Mouse (Mus musculus) cerebellum, adult 11-12 months (tissue): ENCODE results near the gene Rho.

Experiments used
- DNase-seq: peaks from one replicate; pipeline ENCODE4 v3.0.0; 2022

Rho gene

GRCm38 (mm10) chr6:115956922-115957601 is 25.5 kb downstream of the Rho start:
- DNase-seq, result peak; percentile 91

DNA sequence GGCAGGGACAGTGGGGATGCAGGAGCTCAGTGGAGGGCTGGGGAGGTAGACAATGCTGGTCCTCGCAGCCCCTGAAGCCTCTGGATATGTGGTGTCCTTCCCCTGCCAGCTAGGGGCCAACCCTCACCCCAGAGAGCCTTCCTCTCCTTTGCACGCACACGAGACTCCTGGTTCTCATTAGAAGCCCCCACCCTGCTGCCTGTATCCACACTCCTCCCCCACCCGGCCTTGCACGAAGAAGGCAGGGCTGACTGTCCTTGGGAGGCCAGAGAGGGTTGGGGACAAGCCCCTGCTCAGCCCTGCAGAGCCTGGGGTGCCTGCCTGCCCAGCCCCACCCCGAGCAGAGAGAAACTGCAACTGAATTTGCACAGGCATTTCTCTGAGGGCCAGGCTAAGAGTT is 26.1 kb downstream of the Rho start:
- DNase-seq, result no peak

GRCm38 (mm10) chr6:115958445-115958844 is 26.9 kb downstream of the Rho start:
- no peak for DNase-seq

DNA sequence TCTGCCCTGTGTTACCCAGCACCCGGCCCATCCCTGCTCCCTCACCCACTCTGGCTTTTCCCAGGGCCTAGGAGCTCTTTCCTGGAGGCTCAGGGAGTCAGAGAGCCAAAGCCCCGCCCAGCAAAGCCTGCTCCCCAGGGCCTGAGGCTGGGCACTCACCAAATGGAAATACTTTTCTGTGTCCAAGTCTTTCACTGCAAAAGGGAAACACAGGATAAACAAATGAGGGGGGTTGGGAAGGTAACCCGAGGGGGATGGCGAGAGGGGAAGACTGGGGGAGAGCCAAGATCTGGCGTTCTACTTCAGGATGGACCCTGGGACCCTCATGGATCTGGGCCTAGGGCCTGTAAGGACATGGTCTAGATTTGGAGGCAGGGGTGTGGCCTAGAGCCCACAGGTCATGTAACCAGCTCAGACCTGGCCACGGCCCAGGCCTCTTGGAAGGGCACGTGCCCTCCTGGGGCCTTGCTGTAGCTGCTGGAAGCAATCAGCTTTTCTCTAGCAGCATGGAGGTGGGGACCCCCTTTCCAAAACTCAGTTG is 27.7 kb downstream of the Rho start:
- peak; percentile 75 for DNase-seq

DNA sequence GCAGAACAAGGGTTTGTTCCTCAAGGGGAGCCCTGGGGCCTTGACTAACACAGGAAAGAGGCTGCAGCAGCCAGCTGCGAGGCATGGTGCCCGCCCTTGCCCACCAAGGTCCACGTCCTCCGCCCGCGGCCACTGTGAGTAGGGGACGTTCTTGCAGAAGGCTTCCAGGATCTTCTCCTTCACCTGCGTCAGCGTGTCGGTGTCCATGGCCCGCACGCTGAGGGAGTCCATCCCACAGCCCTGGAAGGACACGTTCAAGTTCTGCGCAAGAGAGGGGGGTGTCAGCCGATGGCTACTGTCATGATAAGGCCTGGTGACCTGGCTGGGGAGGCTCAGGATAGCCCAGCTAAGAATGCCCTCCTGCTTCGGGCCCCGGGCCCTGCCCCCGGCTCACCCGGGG is 28.8 kb downstream of the Rho start:
- DNase-seq, result no peak

DNA sequence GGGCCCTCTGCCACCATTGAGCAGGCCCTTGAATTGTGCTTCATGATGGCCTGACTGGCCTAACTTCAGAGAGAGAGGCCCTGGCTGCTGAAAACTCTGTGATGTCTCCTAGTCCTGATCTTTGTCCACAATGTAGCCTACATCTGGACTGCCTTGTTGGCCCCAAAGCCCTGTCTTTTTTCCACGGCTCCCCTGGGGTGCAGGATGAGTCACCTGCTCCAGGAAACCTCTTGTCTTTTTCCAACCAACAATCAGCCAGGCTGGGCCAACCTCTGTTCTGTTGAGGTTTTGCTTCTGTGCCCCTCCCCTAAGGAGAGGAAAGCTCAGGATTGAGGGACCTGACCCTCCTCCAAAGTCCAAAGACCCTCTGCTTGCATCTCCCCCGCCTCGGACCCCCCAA is 30.2 kb downstream of the Rho start:
- no peak for DNase-seq

DNA sequence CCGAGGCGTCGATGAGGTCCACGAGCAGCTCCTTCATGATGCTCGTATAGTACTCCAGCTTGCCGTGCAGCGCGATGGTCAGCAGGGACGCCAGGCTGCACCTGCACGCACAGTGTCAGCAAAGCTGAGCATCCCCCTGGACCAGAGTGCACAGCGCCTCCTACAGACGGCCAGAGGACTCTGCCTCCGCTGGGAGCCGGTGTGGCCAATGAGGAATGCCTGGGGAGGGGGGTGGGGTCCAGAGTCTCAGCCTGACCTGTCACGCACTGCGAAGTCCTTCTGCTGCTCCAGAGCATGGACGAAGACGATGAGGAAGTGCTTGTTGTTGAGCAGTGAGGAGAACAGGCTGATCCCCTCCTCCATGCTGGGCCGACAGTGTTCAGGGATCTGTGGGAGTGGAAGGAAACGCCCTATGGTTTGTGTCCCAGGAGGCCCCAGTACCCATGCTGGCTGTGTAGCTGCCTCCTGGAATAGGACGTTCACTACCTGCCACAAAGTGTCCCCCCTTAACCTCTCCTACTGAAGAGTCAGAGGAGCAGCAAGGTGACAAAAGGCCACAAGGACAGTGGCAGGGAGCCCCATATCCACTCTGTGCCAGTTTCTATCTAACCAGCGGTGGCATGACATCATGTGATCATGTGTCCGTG is 31.0 kb downstream of the Rho start:
- no peak for DNase-seq

DNA sequence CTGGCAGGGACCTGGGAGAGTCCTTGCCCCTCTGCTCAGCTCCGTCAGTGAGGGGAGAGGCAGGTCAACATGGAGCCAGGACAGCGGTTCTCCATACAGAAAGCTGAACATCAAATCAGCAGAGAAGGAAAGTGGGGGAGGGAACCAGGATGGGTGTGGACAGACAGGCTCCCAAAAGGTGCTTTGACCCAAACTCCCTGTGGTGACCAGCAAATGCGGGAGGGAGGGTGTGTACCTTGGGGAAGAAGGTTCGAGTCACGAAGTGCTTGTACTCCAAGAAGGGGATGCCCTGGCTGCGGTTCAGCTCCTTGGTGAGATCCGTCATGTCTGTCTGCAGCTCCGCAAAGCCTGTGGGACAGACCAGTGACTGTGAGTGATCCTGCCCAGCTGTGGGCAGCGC is 32.1 kb downstream of the Rho start:
- no peak for DNase-seq

DNA sequence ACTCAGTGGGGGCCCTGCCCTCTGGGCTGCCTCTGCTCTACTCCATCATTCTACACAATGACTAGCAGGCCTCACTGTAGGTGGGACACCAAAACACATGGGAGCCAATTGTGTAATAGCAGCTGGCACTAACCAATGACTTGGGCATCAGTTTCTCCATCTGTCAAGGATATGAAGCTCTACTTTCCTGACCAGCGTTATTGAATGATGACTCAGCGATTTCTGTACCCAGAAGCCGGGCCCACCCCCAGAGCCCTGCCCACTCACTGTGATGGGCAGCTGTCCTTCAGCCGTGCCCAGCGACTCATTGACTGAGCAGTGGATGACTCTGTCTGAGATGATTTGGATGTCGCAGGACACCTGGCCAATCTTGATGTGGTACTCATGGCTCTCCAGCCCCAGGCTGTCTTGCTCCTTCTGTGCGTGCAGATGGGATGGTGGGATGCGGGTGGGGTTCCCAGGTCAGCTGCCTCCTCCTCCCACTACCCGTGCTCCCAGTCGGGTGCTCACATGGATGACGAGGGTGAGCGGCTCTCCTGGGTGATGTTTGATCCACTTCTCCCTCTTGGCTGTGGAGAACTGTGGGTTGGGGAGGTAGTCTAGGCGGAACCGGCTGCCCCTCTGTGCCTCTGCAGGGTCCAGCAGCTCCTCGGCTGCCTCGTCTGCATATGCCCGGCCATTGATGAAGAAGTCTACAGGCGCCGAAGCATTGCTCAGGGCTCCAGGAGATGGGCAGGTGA is 34.8 kb downstream of the Rho start:
- DNase-seq, result peak; percentile 51

DNA sequence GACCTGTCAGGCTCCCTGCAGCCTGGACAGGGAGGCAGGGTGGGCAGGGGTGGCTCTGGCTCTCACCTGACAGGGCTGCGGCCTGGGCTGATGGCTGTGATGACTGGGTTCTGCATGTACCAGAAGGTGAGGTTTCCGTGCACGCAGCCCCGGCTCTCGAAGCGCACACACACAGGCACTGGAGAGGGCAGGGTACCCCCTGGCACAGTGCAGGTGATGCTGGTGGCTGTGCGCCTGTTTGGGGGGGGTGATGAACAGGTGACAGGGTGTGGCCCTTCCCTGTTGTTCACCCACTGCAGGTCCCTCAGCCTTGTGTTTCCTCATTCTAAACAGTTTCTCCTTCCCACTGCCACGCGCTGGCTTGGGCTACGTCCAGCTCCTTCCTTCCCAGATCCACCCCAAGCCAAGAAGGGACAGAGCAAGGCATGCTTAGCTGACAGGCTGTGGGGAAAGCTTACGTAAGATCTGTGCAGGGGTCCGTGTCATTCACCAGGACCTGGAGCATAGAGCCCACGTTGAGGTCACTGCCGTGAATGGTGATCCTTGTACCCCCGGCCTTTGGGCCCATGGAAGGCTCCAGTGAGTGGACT is 35.8 kb downstream of the Rho start:
- DNase-seq, result peak; percentile 78

GRCm38 (mm10) chr6:115968086-115968485 is 36.5 kb downstream of the Rho start:
- DNase-seq, result peak; percentile 91

DNA sequence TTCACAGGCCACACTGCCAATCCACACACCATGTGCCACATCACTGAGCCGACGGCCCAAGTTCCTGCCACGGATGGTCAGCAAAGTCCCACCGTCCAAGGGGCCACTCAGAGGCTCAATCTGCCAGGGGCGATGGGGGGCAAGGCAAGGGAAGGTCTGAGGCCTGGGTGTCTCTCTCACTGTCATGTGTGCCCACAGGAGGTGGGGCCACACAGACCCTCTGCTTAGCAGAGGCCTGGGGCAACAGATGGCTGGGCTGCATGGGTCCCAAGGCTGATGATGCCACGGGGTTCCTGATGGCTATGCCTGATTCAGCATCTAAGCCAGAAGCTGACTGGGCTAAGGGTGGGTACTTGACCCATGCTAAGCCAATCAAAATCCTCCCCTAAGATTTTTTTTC is 37.2 kb downstream of the Rho start:
- peak; percentile 72 for DNase-seq

DNA sequence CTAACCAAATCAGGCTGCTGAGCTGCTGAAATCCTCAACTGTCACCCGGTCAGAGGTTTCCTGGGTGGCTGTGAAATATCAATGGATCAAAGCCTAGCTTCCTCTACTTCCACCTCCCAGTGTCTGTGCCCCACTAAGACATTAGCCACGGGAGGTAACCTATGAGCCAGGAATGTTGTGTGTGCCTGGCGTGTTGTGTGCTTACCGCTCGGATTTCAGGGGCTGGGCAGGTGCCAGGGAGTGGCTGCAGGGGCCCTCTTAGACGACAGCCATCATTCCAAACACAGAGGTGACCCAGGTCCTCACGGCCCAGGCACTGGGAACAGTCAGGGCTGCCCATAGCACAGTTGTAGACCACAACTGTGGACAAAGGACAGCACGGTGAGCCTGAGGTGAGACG is 37.6 kb downstream of the Rho start:
- peak; percentile 67 for DNase-seq

DNA sequence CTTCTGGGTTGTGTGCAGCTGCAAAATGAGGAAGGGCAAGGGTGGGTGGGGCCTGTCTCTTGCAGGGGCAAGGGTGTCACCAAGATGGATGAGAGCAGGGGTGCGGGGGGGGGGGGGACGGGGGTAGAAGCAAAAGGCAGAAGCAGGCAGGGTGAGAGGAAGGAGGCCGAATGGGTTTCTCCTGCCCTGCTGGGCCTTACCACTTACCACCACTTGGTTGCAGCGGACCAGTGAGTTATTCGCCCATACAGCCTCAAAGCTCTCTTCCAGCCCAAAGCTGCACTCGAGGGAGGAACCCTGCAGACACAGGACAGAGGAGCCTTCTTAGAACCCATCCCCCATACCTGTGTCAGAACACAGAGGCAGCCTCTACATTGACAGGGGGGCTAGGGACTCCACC is 38.4 kb downstream of the Rho start:
- no peak for DNase-seq

- DNase-seq, result peak; percentile 54
These were observed 39.9 kb downstream of the Rho start for GRCm38 (mm10) chr6:115971273-115972060.

DNA sequence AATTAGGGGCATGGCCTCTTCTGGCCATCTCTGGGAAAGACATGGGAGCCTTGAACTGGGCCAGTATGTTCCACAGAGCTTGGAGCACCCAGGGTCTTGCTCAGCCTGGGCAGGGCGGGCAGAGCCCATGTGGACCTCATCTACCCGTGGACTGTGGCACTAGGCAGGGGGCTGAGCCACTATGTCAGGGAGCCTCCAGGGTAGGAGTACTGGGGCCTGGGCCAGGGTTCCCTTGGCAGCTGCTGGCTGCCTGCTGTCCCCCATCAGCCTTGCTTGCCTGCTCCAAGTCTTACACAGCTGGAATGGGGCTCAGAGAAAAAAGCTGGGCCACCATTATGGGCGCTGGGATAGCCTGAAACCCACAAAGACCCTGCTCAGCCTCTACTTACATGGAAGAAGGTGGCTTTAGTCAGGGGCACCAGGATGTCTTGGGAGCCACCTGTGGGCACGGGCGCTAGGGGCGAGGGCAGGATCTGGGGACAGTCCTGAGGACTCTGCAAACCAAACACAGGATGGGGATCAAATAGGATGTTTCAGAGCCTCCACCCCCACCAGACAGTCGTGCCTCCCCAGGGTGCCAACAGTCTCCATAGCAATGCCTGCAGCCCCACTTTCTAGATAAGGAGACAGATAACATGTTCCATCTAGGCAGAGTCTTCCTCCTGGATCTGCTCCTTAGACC is 40.7 kb downstream of the Rho start:
- no peak for DNase-seq

DNA sequence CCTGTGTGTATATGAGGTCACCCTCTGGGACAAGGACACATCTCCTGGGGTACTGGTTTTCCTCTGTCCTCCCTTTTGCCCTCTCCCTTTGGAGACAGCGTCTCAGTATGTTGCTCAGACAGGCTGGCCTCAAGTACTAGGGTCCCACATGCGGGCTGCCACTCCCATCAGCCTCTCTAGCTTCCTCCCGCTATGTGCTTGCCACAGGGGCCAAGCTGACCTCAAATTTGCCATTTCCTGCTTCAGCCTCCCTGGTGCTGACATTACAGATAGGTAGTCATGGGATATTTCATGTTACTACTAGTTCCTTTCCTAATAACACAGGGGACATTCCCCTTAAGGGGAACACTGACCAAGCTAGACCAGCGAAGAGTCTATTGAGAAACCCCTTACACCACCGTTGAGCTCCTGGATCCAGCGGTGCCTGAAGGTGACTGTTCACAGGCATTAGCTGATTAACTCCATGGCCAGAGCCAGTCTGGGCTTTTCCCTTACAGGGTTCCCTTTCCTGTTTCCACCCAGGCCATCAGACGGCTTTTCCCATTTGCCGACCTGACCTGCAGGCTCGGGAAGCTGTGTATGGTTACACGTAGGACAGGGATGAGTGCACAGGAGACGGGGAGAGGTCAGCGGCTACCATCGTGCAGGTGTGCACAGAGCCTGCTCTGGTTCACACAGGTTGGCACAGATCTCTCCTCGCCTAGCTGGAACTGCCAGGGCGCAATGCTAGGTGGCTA is 41.8 kb downstream of the Rho start:
- DNase-seq, result no peak

DNA sequence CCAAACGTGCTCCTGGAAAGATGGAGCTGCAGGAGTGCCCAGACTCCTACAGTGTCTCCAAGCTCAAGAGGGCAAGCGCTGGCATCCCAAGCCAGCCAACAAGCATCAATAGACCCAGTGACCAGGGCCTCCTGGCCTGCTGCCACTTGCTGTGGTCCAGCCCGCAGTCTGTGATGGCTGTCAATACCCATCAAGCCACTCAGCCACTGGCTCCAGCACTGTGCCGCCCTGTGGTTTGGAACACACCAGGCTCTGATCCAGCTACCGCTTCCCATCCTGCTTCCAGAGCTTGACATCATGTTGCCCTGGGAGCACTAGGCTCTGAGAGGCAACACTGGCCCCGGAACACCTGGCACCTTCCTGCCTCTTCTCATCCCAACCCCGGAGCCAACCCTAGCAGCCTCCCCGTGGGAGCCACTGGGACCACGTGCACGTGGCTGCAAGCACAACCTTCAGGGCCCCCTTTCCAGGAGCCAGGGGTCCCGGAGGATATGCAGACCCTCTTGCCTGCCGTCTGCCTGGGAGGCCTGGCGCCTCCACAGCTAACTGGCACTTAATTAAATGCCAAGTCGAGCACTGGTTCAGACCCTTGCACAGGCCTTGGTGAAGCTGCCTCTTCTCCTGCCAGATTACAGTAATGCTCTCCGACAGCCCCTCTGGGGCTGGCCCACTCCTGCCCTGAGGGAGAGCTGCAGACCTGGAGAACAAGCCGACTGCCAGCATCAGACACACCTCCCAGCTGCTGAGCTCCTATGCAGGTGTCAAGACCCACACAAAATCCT is 42.5 kb downstream of the Rho start:
- DNase-seq, result peak; percentile 54

GRCm38 (mm10) chr6:115975606-115976005 is 44.1 kb downstream of the Rho start:
- no peak for DNase-seq

- no peak for DNase-seq
These were observed 46.3 kb downstream of the Rho start for GRCm38 (mm10) chr6:115977810-115978209.
